Mouse (Mus musculus): ENCODE results near the gene Inafm1.
"Not testable (repeated sequence)": the region's sequence is repeated elsewhere in the genome, so short reads cannot be mapped to it uniquely, and the experiment has no call there.

The Inafm1 gene

GRCm38 (mm10) chr7:16273081-16273765 is at the start of gene Inafm1:
Gene Inafm1 (minus strand): TSS chr7:16273617.
- peak; percentile 88 for DNase-seq (ENCODE audit: low read depth, low spot score)

- no peak for DNase-seq (ENCODE audit: low read depth, low spot score)
Observed at GRCm38 (mm10) chr7:16320479-16320878, 47.1 kb upstream of the Inafm1 start.

GRCm38 (mm10) chr7:16319216-16319615 is 45.8 kb upstream of the Inafm1 start:
- DNase-seq (ENCODE audit: low read depth, low spot score), result no peak

GRCm38 (mm10) chr7:16317094-16317493 is 43.7 kb upstream of the Inafm1 start:
- no peak for DNase-seq (ENCODE audit: low read depth, low spot score)

GRCm38 (mm10) chr7:16315222-16315759 is 41.9 kb upstream of the Inafm1 start:
- no peak for DNase-seq (ENCODE audit: low read depth, low spot score)

GRCm38 (mm10) chr7:16314221-16314775 is 40.9 kb upstream of the Inafm1 start:
- DNase-seq (ENCODE audit: low read depth, low spot score), result no peak

GRCm38 (mm10) chr7:16313481-16314220 is 40.2 kb upstream of the Inafm1 start:
- DNase-seq (ENCODE audit: low read depth, low spot score), result no peak

- DNase-seq (ENCODE audit: low read depth, low spot score), result no peak
Observed at GRCm38 (mm10) chr7:16312672-16313311, 39.4 kb upstream of the Inafm1 start.

- DNase-seq (ENCODE audit: low read depth, low spot score), result no peak
Observed at GRCm38 (mm10) chr7:16312011-16312671, 38.7 kb upstream of the Inafm1 start.

- DNase-seq (ENCODE audit: low read depth, low spot score), result no peak
Observed at GRCm38 (mm10) chr7:16311453-16312004, 38.1 kb upstream of the Inafm1 start.

GRCm38 (mm10) chr7:16310521-16311452 is 37.4 kb upstream of the Inafm1 start:
- no peak for DNase-seq (ENCODE audit: low read depth, low spot score)

- DNase-seq (ENCODE audit: low read depth, low spot score), result peak; percentile 49
Observed at GRCm38 (mm10) chr7:16310020-16310520, 36.7 kb upstream of the Inafm1 start.

GRCm38 (mm10) chr7:16309318-16310019 is 36.1 kb upstream of the Inafm1 start:
- peak; percentile 65 for DNase-seq (ENCODE audit: low read depth, low spot score)

GRCm38 (mm10) chr7:16308555-16309317 is 35.3 kb upstream of the Inafm1 start:
- DNase-seq (ENCODE audit: low read depth, low spot score), result no peak

- DNase-seq (ENCODE audit: low read depth, low spot score), result not testable (repeated sequence)
Observed at GRCm38 (mm10) chr7:16308093-16308492, 34.7 kb upstream of the Inafm1 start, which contains the start of gene Bbc3. Gene Bbc3 (plus strand): TSS chr7:16308393.

- not testable (repeated sequence) for DNase-seq (ENCODE audit: low read depth, low spot score)
Observed at GRCm38 (mm10) chr7:16307141-16307540, 33.7 kb upstream of the Inafm1 start.

GRCm38 (mm10) chr7:16299419-16300035 is 26.1 kb upstream of the Inafm1 start:
- peak; percentile 71 for DNase-seq (ENCODE audit: low read depth, low spot score)

GRCm38 (mm10) chr7:16298927-16299326 is 25.5 kb upstream of the Inafm1 start:
- DNase-seq (ENCODE audit: low read depth, low spot score), result no peak

Measured in embryo, embryonic 11.5 days (tissue).